Mouse (Mus musculus): Measurements from ENCODE around the gene Kcnc4. TPM values are rescaled to one million over a fixed set of nuclear protein-coding genes. Genes with fewer than 3 reads are reported as not detected.

The Kcnc4 gene
- polyA plus RNA-seq, 1 experiment from 2014 or later = not detected

Other genes starting within 250 kb of the Kcnc4 start
- gene Cym, start 237.8 kb downstream of the Kcnc4 start, polyA plus RNA-seq (2015; fragmentation: Nextera tagmentation; extraction: Ambion mirVana) = 1.2 and 1.3 TPM in 2 replicates
- 0.92 and 1.7 TPM in 2 replicates for gene A630076J17Rik, start 228.9 kb downstream of the Kcnc4 start, polyA plus RNA-seq (2015; fragmentation: Nextera tagmentation; extraction: Ambion mirVana)
- 0.08 and 0.22 TPM in 2 replicates for gene Prok1, start 219.8 kb downstream of the Kcnc4 start, polyA plus RNA-seq (2015; fragmentation: Nextera tagmentation; extraction: Ambion mirVana)
- 250 and 260 TPM in 2 replicates for gene Lamtor5, start 180.7 kb downstream of the Kcnc4 start, polyA plus RNA-seq (2015; fragmentation: Nextera tagmentation; extraction: Ambion mirVana)
- gene Slc16a4, start 168.3 kb downstream of the Kcnc4 start, polyA plus RNA-seq (2015; fragmentation: Nextera tagmentation; extraction: Ambion mirVana) = 0.51 and 0.92 TPM in 2 replicates
- gene Rbm15, start 125.9 kb downstream of the Kcnc4 start, polyA plus RNA-seq (2015; fragmentation: Nextera tagmentation; extraction: Ambion mirVana) = 16.3 and 20.3 TPM in 2 replicates
- 0.17 and 0.33 TPM in 2 replicates for gene Slc6a17, start 58.5 kb upstream of the Kcnc4 start, polyA plus RNA-seq (2015; fragmentation: Nextera tagmentation; extraction: Ambion mirVana)
- gene Ubl4b, start 95.5 kb upstream of the Kcnc4 start, polyA plus RNA-seq (2015; fragmentation: Nextera tagmentation; extraction: Ambion mirVana) = not detected in 2 replicates
- 0.44 and 0.54 TPM in 2 replicates for gene Alx3, start 135.5 kb upstream of the Kcnc4 start, polyA plus RNA-seq (2015; fragmentation: Nextera tagmentation; extraction: Ambion mirVana)
- not detected in 2 replicates for gene Gm10961, start 171.8 kb upstream of the Kcnc4 start, polyA plus RNA-seq (2015; fragmentation: Nextera tagmentation; extraction: Ambion mirVana)
- 30.5 and 33.4 TPM in 2 replicates for gene Strip1, start 172.1 kb upstream of the Kcnc4 start, polyA plus RNA-seq (2015; fragmentation: Nextera tagmentation; extraction: Ambion mirVana)
- 39.2 and 43.9 TPM in 2 replicates for gene Ahcyl1, start 237.0 kb upstream of the Kcnc4 start, polyA plus RNA-seq (2015; fragmentation: Nextera tagmentation; extraction: Ambion mirVana)